ENCODE assay signal across 16 mouse cellular contexts in genomic region chr9:120603956-120604355, GRCm38 (mm10). TPM values are rescaled to one million over a fixed set of nuclear protein-coding genes. Genes with fewer than 3 reads are reported as not detected.
DNase-seq lines count a peak whose midpoint lies in the region; ATAC-seq lines count a peak whose summit lies in the region.
"Had no signal": no experiment of that assay in that cellular context is flagged by ENCODE, and none has a peak within 500 bp of the region (broad histone marks: within the 10 kb centered on the region; RNA-seq: fewer than 3 reads in every experiment).

No protein-coding gene starts in this region.

- DNase-seq in neural tube, embryonic 11.5 days (ENCODE audit: low spot score) = no peak
- no peak for DNase-seq in neural tube, embryonic 10.5 days (ENCODE audit: extremely low spot score, low spot score)
- peak; percentile 41 for DNase-seq in limb, embryonic 11.5 days (ENCODE audit: low spot score)
- DNase-seq in kidney, postnatal 14 days = no peak
- DNase-seq in layer of hippocampus, postnatal 14 days (ENCODE audit: low spot score in 2 of 2) = no peak
- DNase-seq: cerebellum, adult 8-10 months; gastrocnemius, postnatal 14 days; lung, adult 18-20 months; thymus, postnatal 25 days had no signal

- peak overlapping the region; percentile 28; the same call in 1 of the 2 replicates for H3K4me2 ChIP-seq in forebrain, embryonic 12.5 days
- H3K4me2 ChIP-seq in forebrain, embryonic 16.5 days (ENCODE audit: low read length) = no peak overlapping the region
- peak overlapping the region; percentile 29; the same call in 1 of the 2 replicates for H3K4me2 ChIP-seq in neural tube, embryonic 11.5 days (ENCODE audit: low read depth)
- H3K4me2 ChIP-seq in limb, embryonic 11.5 days (ENCODE audit: low read depth, severe bottlenecking) = peak overlapping the region; percentile 36; the same call in 1 of the 2 replicates
- H3K4me2 ChIP-seq in midbrain, embryonic 16.5 days (ENCODE audit: low read length) = no peak overlapping the region

- peaks cover 23% of the 10 kb centered on the region for H3K4me1 ChIP-seq in forebrain, embryonic 12.5 days
- H3K4me1 ChIP-seq in forebrain, embryonic 16.5 days (replicated peaks; ENCODE audit: control insufficient read depth, insufficient read depth, low read length) = peaks cover 20% of the 10 kb centered on the region
- peaks cover 11% of the 10 kb centered on the region; the same call in 1 of the 2 replicates for H3K4me1 ChIP-seq in neural tube, embryonic 11.5 days (ENCODE audit: control insufficient read depth, insufficient read depth, low read length)
- peaks cover 7% of the 10 kb centered on the region for H3K4me1 ChIP-seq in limb, embryonic 11.5 days (ENCODE audit: control insufficient read depth, insufficient read depth, low read length)
- peaks cover 20% of the 10 kb centered on the region for H3K4me1 ChIP-seq in midbrain, embryonic 16.5 days (ENCODE audit: control insufficient read depth, insufficient read depth, low read length)

- no peak overlapping the region for H3K4me3 ChIP-seq in forebrain, embryonic 12.5 days (replicated peaks)
- H3K4me3 ChIP-seq in forebrain, embryonic 16.5 days (replicated peaks; ENCODE audit: low read length) = no peak overlapping the region
- no peak overlapping the region for H3K4me3 ChIP-seq in neural tube, embryonic 11.5 days (ENCODE audit: low read depth, low read length)
- no peak overlapping the region for H3K4me3 ChIP-seq in limb, embryonic 11.5 days (ENCODE audit: low read depth, low read length)
- no peak overlapping the region for H3K4me3 ChIP-seq in midbrain, embryonic 16.5 days (ENCODE audit: low read depth, low read length)
- H3K4me3 ChIP-seq: heart, embryonic 15.5 days; kidney, embryonic 15.5 days; myocyte had no signal

- H3K36me3 ChIP-seq in forebrain, embryonic 12.5 days (replicated peaks) = no peaks in the 10 kb centered on the region
- no peaks in the 10 kb centered on the region for H3K36me3 ChIP-seq in forebrain, embryonic 16.5 days (ENCODE audit: control insufficient read depth, insufficient read depth)
- no peaks in the 10 kb centered on the region for H3K36me3 ChIP-seq in neural tube, embryonic 11.5 days (ENCODE audit: control insufficient read depth, insufficient read depth, low read length)
- H3K36me3 ChIP-seq in limb, embryonic 11.5 days (ENCODE audit: control insufficient read depth, insufficient read depth, low read length) = no peaks in the 10 kb centered on the region
- no peaks in the 10 kb centered on the region for H3K36me3 ChIP-seq in midbrain, embryonic 16.5 days (ENCODE audit: control insufficient read depth, insufficient read depth, low read length)
- H3K36me3 ChIP-seq: heart, embryonic 15.5 days; kidney, embryonic 15.5 days had no signal

- H3K27me3 ChIP-seq in forebrain, embryonic 12.5 days = 0 out of 2 replicates have a peak, but pooled peaks cover 3% of the 10 kb centered on the region
- no peaks in the 10 kb centered on the region for H3K27me3 ChIP-seq in forebrain, embryonic 16.5 days (replicated peaks; ENCODE audit: control insufficient read depth, insufficient read depth, low read length)
- H3K27me3 ChIP-seq in neural tube, embryonic 11.5 days (ENCODE audit: control insufficient read depth, insufficient read depth, low read length) = no peaks in the 10 kb centered on the region
- H3K27me3 ChIP-seq in limb, embryonic 11.5 days (ENCODE audit: control insufficient read depth, insufficient read depth, low read length) = no peaks in the 10 kb centered on the region
- no peaks in the 10 kb centered on the region for H3K27me3 ChIP-seq in midbrain, embryonic 16.5 days (ENCODE audit: control insufficient read depth, insufficient read depth, low read depth, low read length)
- H3K27me3 ChIP-seq: heart, embryonic 15.5 days; kidney, embryonic 15.5 days had no signal

- no peak for ATAC-seq in forebrain, embryonic 12.5 days (ENCODE audit: low FRiP score)
- ATAC-seq in forebrain, embryonic 16.5 days = no peak
- no peak for ATAC-seq in neural tube, embryonic 11.5 days (ENCODE audit: insufficient read depth, low FRiP score, low TSS enrichment)
- peak; percentile 34; the same call in 1 of the 2 replicates for ATAC-seq in limb, embryonic 11.5 days (ENCODE audit: insufficient number of reproducible peaks, low FRiP score, low TSS enrichment, low read depth)
- no peak for ATAC-seq in midbrain, embryonic 16.5 days

- WGBS in forebrain, embryonic 12.5 days = 28% methylated on average over 12 of the region's 12 CpGs
- WGBS in forebrain, embryonic 16.5 days = 38% methylated on average over 12 of the region's 12 CpGs
- 26% methylated on average over 12 of the region's 12 CpGs for WGBS in neural tube, embryonic 11.5 days
- 5% methylated on average over 12 of the region's 12 CpGs for WGBS in limb, embryonic 11.5 days
- WGBS in midbrain, embryonic 16.5 days = 34% methylated on average over 12 of the region's 12 CpGs

- H3K27ac ChIP-seq in forebrain, embryonic 12.5 days = no peak overlapping the region
- no peak overlapping the region for H3K27ac ChIP-seq in forebrain, embryonic 16.5 days (ENCODE audit: low read length)
- no peak overlapping the region for H3K27ac ChIP-seq in neural tube, embryonic 11.5 days (ENCODE audit: low read depth, low read length)
- H3K27ac ChIP-seq in limb, embryonic 11.5 days (replicated peaks; ENCODE audit: low read depth, low read length) = no peak overlapping the region; the same call in 1 of the 2 replicates
- H3K27ac ChIP-seq in midbrain, embryonic 16.5 days (ENCODE audit: low read length) = no peak overlapping the region
- H3K27ac ChIP-seq: heart, embryonic 15.5 days; kidney, embryonic 15.5 days; macrophage had no signal

- H3K9ac ChIP-seq in forebrain, embryonic 12.5 days = no peak overlapping the region
- H3K9ac ChIP-seq in forebrain, embryonic 16.5 days (replicated peaks; ENCODE audit: low read depth, low read length) = no peak overlapping the region
- H3K9ac ChIP-seq in neural tube, embryonic 11.5 days (ENCODE audit: low read length) = no peak overlapping the region
- no peak overlapping the region for H3K9ac ChIP-seq in limb, embryonic 11.5 days (ENCODE audit: low read length)
- H3K9ac ChIP-seq in midbrain, embryonic 16.5 days (ENCODE audit: low read depth, low read length) = 0 out of 2 replicates have a peak overlapping the region, but pooled peaks have one; percentile 10
- H3K9ac ChIP-seq: heart, embryonic 15.5 days had no signal

- peaks cover 11% of the 10 kb centered on the region for H3K9me3 ChIP-seq in forebrain, embryonic 12.5 days
- 0 out of 2 replicates have a peak, but pooled peaks cover 3% of the 10 kb centered on the region for H3K9me3 ChIP-seq in forebrain, embryonic 16.5 days (ENCODE audit: control insufficient read depth, low read length)
- H3K9me3 ChIP-seq in neural tube, embryonic 11.5 days (ENCODE audit: control insufficient read depth, low read length) = no peaks in the 10 kb centered on the region
- H3K9me3 ChIP-seq in limb, embryonic 11.5 days (ENCODE audit: control insufficient read depth, low read length) = no peaks in the 10 kb centered on the region; the same call in 1 of the 2 replicates
- peaks cover 4% of the 10 kb centered on the region; the same call in 1 of the 2 replicates for H3K9me3 ChIP-seq in midbrain, embryonic 16.5 days (replicated peaks; ENCODE audit: control insufficient read depth, low read length, poor library complexity, severe bottlenecking)
- H3K9me3 ChIP-seq: heart, embryonic 15.5 days had no signal

RNA-seq across cellular contexts. Expression of gene Rpl14, which starts 32.7 kb away (rescaled TPM):
- polyA plus RNA-seq in forebrain, embryonic 12.5 days (2016; fragmentation: Nextera tagmentation; extraction: Ambion mirVana) = 610 and 612 TPM in 2 replicates
- polyA plus RNA-seq in forebrain, embryonic 16.5 days (2015; fragmentation: Nextera tagmentation; extraction: Ambion mirVana) = 400 and 407 TPM in 2 replicates
- 750 and 805 TPM in 2 replicates for polyA plus RNA-seq in neural tube, embryonic 11.5 days (2014; fragmentation: Nextera tagmentation; extraction: Ambion mirVana)
- 962 and 998 TPM in 2 replicates for polyA plus RNA-seq in limb, embryonic 11.5 days (2014; fragmentation: Nextera tagmentation; extraction: Ambion mirVana)
- 391 and 407 TPM in 2 replicates for polyA plus RNA-seq in midbrain, embryonic 16.5 days (2015; fragmentation: Nextera tagmentation; extraction: Ambion mirVana)
- total RNA-seq in layer of hippocampus, postnatal 14 days (2021) = 100 to 1,000 TPM; 266 to 268 TPM

Comparison
In these comparisons a context has a peak if more than half of its experiments do, and no peak if none do; other contexts are left out.
1. H3K4me2 ChIP-seq: peak in forebrain, embryonic 12.5 days (single experiment), neural tube, embryonic 11.5 days (single experiment) and limb, embryonic 11.5 days (single experiment); none in forebrain, embryonic 16.5 days (single experiment) and midbrain, embryonic 16.5 days (single experiment).